Mouse (Mus musculus): ENCODE measurements around the gene Olfr588-ps1. TPM values are rescaled to one million over a fixed set of nuclear protein-coding genes. Genes with fewer than 3 reads are reported as not detected.
"Not testable (repeated sequence)": the region's sequence is repeated elsewhere in the genome, so short reads cannot be mapped to it uniquely, and the experiment has no call there.

Olfr588-ps1 gene
- polyA plus RNA-seq (2015; fragmentation: Nextera tagmentation; extraction: Ambion mirVana) = not detected in 2 replicates

DNA sequence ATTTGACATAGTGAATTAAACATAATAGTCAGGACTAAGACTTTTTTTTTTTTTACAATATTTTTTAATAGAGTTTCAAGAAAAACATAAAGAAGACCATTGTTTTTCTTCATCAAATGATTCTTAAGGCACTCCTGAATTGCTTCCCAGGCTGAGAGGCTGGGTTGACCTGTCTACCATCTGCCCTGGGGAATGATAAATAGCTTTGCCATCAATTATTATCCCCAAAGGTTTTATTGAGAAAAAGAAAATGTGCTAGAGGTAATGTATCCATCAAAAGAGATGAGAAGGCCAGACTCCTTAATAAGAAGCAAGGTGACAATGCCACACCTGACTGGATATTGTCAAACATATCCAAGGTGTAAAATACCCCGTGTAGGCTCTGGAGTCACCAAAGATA lies at the start of gene Olfr588-ps1:
Gene Olfr588-ps1 (plus strand): TSS at position 301 of the 400 bp plus-strand sequence.
- Histone ChIP-seq H3K27ac (no peak within 1 kb of the TSS), H3K4me3 (no peak within 1 kb of the TSS), H3K9ac (no peak within 1 kb of the TSS), H3K36me3 (no peaks in the 10 kb centered on the region), H3K4me2 (replicated peaks) (no peak within 1 kb of the TSS), H3K9me3 (no peaks in the 10 kb centered on the region), H3K4me1 (no peaks in the 10 kb centered on the region), H3K27me3 (no peaks in the 10 kb centered on the region)
- WGBS = 84% methylated on average over 1 of the region's 1 CpGs
- no peak for ATAC-seq (ENCODE audit: low FRiP score, low read depth)

- ATAC-seq (ENCODE audit: low FRiP score, low read depth) = no peak
- H3K4me1 ChIP-seq = no peaks in the 10 kb centered on the region
- no peak within 1 kb of the TSS for H3K4me2 ChIP-seq (replicated peaks)
- no peak within 1 kb of the TSS for H3K9ac ChIP-seq
- no peaks in the 10 kb centered on the region for H3K27me3 ChIP-seq
- no peaks in the 10 kb centered on the region for H3K9me3 ChIP-seq
- H3K27ac ChIP-seq = no peak within 1 kb of the TSS
- H3K36me3 ChIP-seq = no peaks in the 10 kb centered on the region
- 85% methylated on average over 1 of the region's 1 CpGs for WGBS
- H3K4me3 ChIP-seq = no peak within 1 kb of the TSS
Observed at GRCm38 (mm10) chr7:103097420-103097819, 43.3 kb upstream of the Olfr588-ps1 start, which contains the start of gene Olfr585. Olfr585 (plus strand) TSS chr7:103097720.

DNA sequence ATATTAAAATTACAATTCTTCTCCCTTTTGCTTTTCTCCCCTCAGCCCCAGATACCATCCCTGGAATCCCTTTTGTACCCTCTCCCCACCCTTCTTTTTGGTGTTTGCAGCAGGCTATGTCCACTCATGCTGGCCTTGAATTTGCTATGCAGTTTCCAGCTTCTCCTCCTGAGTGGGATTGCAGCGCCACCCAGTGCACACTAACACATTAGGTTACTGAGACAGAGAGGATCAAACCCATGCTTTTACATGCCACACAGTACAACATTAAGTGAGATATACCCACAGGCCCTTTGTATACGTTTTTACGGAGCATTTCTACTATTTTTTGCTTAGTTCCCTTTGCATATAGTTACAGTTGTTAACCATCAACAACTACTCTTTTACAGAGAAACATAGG lies 21.3 kb upstream of the Olfr588-ps1 start:
- Histone ChIP-seq H3K36me3 (no peaks in the 10 kb centered on the region), H3K9ac (no peak overlapping the region), H3K27ac (no peak overlapping the region), H3K27me3 (no peaks in the 10 kb centered on the region), H3K9me3 (no peaks in the 10 kb centered on the region), H3K4me2 (replicated peaks) (no peak overlapping the region), H3K4me3 (no peak overlapping the region), H3K4me1 (no peaks in the 10 kb centered on the region)
- ATAC-seq (ENCODE audit: low FRiP score, low read depth) = no peak
- 41% methylated on average over 3 of the region's 3 CpGs for WGBS

DNA sequence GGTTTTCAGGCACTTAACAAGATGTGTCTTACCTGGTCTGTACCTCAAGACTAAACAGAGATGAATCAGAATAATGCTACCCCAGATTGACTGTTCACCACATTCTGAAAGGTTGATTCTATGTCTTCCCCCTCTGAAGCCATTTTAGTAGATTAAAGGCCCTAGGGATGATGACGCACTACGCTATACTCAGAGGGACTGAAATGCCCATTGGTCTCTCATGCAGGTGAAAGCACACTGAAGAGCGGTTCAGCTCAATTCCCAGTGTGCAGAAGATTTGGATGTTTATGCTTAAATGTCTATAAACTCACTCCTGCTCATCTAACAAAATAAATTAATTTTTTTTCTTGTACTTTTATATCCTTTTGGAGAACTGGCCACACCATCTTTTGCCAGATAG lies 15.1 kb upstream of the Olfr588-ps1 start, which contains the start of gene Olfr586:
Gene Olfr586 (minus strand): TSS at position 101 of the 400 bp plus-strand sequence.
- no peak within 1 kb of the TSS for H3K27ac ChIP-seq
- no peak for ATAC-seq (ENCODE audit: low FRiP score, low read depth)
- no peaks in the 10 kb centered on the region for H3K4me1 ChIP-seq
- H3K27me3 ChIP-seq = no peaks in the 10 kb centered on the region
- H3K4me3 ChIP-seq = no peak within 1 kb of the TSS
- no peaks in the 10 kb centered on the region for H3K9me3 ChIP-seq
- WGBS = 93% methylated on average over 3 of the region's 3 CpGs
- no peak within 1 kb of the TSS for H3K9ac ChIP-seq
- no peaks in the 10 kb centered on the region for H3K36me3 ChIP-seq
- H3K4me2 ChIP-seq (replicated peaks) = no peak within 1 kb of the TSS

DNA sequence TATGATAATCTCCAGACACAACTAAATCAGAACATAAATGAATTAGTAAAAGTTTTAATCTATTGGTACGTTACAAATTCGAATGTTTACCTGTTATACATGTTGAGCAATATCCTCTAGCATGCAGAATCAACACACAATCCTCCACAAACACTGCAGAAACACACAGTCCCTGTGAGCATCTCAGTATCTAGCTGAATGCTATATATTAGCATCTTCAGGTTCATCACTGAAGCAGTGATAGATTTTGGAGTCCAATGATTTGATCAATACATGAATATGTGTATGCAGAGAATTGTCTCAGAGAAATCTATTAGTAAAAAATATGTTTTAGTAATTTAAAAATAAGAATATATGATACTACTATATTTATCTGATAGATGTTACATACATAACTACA lies 15.6 kb downstream of the Olfr588-ps1 start, which contains the start of gene Olfr589:
Gene Olfr589 (minus strand): TSS at position 101 of the 400 bp plus-strand sequence.
- Histone ChIP-seq H3K4me1 (no peaks in the 10 kb centered on the region), H3K36me3 (no peaks in the 10 kb centered on the region), H3K9ac (no peak within 1 kb of the TSS), H3K4me2 (replicated peaks) (no peak within 1 kb of the TSS), H3K4me3 (no peak within 1 kb of the TSS), H3K27ac (no peak within 1 kb of the TSS), H3K27me3 (no peaks in the 10 kb centered on the region), H3K9me3 (no peaks in the 10 kb centered on the region)
- ATAC-seq (ENCODE audit: low FRiP score, low read depth) = no peak
- 64% methylated on average over 2 of the region's 2 CpGs for WGBS

GRCm38 (mm10) chr7:103169697-103170096 lies 29.0 kb downstream of the Olfr588-ps1 start:
- H3K36me3 ChIP-seq = no peaks in the 10 kb centered on the region

DNA sequence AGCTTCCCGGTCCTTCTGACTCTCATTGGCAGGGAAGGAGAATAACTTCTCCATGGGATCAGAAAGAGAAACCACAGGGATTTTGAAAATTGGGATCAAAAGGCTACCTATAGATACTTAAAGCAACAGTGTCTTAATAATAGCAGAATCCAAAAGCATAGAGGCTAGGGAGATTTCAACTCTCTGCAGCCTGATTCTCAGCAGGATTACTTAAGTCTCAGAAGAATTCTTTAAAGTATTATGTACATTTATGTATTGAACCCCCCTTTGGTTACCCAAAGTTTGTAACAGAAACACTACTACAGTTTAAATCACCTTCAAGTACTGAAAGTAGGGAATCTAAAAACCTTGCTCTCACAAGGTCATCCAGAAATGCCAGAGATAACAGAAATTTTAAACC lies 37.6 kb downstream of the Olfr588-ps1 start, which contains the start of gene Olfr591:
Gene Olfr591 (minus strand): TSS at position 101 of the 400 bp plus-strand sequence.
- no peak for ATAC-seq (ENCODE audit: low FRiP score, low read depth)

More at GRCm38 (mm10) chr7:103169697-103170096, 29.0 kb downstream of the Olfr588-ps1 start:
- no peak for ATAC-seq (ENCODE audit: low FRiP score, low read depth)
- Histone ChIP-seq H3K27me3 (no peaks in the 10 kb centered on the region), H3K9me3 (no peaks in the 10 kb centered on the region), H3K9ac (no peak overlapping the region), H3K4me3 (no peak overlapping the region), H3K4me2 (replicated peaks) (no peak overlapping the region), H3K4me1 (no peaks in the 10 kb centered on the region), H3K27ac (no peak overlapping the region)
- 79% methylated on average over 5 of the region's 5 CpGs for WGBS

GRCm38 (mm10) chr7:103184503-103184902 lies 43.8 kb downstream of the Olfr588-ps1 start, which contains the start of gene Olfr592:
Olfr592 (plus strand) TSS chr7:103184803.
- ATAC-seq (ENCODE audit: low FRiP score, low read depth); H3K9ac ChIP-seq; H3K36me3 ChIP-seq; H3K4me1 ChIP-seq; H3K27ac ChIP-seq; H3K4me3 ChIP-seq; H3K4me2 ChIP-seq (replicated peaks); H3K9me3 ChIP-seq; H3K27me3 ChIP-seq: not testable (repeated sequence)
- whole genome bisulfite sequencing = 71% methylated on average over 1 of the region's 1 CpGs

More for the DNA sequence above, 37.6 kb downstream of the Olfr588-ps1 start, which contains the start of gene Olfr591:
- H3K4me1 ChIP-seq = no peaks in the 10 kb centered on the region
- no peak within 1 kb of the TSS for H3K4me3 ChIP-seq
- WGBS = 82% methylated on average over 1 of the region's 1 CpGs
- no peak within 1 kb of the TSS for H3K9ac ChIP-seq
- peaks cover 8% of the 10 kb centered on the region for H3K9me3 ChIP-seq
- no peaks in the 10 kb centered on the region for H3K27me3 ChIP-seq
- no peak within 1 kb of the TSS for H3K27ac ChIP-seq
- H3K36me3 ChIP-seq = no peaks in the 10 kb centered on the region
- H3K4me2 ChIP-seq (replicated peaks) = no peak within 1 kb of the TSS

Other genes starting within 250 kb of the Olfr588-ps1 start
- not detected in 2 replicates for gene Olfr569, start 250.0 kb upstream of the Olfr588-ps1 start, polyA plus RNA-seq (2015; fragmentation: Nextera tagmentation; extraction: Ambion mirVana)
- gene Olfr570, start 246.3 kb upstream of the Olfr588-ps1 start, polyA plus RNA-seq (2015; fragmentation: Nextera tagmentation; extraction: Ambion mirVana) = not detected in 2 replicates
- not detected in 2 replicates for gene Olfr571, start 223.3 kb upstream of the Olfr588-ps1 start, polyA plus RNA-seq (2015; fragmentation: Nextera tagmentation; extraction: Ambion mirVana)
- gene Olfr572, start 216.5 kb upstream of the Olfr588-ps1 start, polyA plus RNA-seq (2015; fragmentation: Nextera tagmentation; extraction: Ambion mirVana) = not detected in 2 replicates
- gene Olfr573-ps1, start 198.3 kb upstream of the Olfr588-ps1 start, polyA plus RNA-seq (2015; fragmentation: Nextera tagmentation; extraction: Ambion mirVana) = not detected in 2 replicates
- gene Olfr574, start 192.4 kb upstream of the Olfr588-ps1 start, polyA plus RNA-seq (2015; fragmentation: Nextera tagmentation; extraction: Ambion mirVana) = not detected in 2 replicates
- not detected in 2 replicates for gene Olfr575, start 182.1 kb upstream of the Olfr588-ps1 start, polyA plus RNA-seq (2015; fragmentation: Nextera tagmentation; extraction: Ambion mirVana)
- gene Olfr576, start 178.2 kb upstream of the Olfr588-ps1 start, polyA plus RNA-seq (2015; fragmentation: Nextera tagmentation; extraction: Ambion mirVana) = not detected in 2 replicates
- gene Olfr577, start 164.9 kb upstream of the Olfr588-ps1 start, polyA plus RNA-seq (2015; fragmentation: Nextera tagmentation; extraction: Ambion mirVana) = not detected in 2 replicates
- gene Olfr578, start 151.6 kb upstream of the Olfr588-ps1 start, polyA plus RNA-seq (2015; fragmentation: Nextera tagmentation; extraction: Ambion mirVana) = not detected in 2 replicates
- gene Olfr582, start 102.9 kb upstream of the Olfr588-ps1 start, polyA plus RNA-seq (2015; fragmentation: Nextera tagmentation; extraction: Ambion mirVana) = not detected in 2 replicates
- not detected in 2 replicates for gene Olfr583, start 89.6 kb upstream of the Olfr588-ps1 start, polyA plus RNA-seq (2015; fragmentation: Nextera tagmentation; extraction: Ambion mirVana)
- not detected in 2 replicates for gene Olfr584, start 59.0 kb upstream of the Olfr588-ps1 start, polyA plus RNA-seq (2015; fragmentation: Nextera tagmentation; extraction: Ambion mirVana)
- gene Olfr585, start 43.2 kb upstream of the Olfr588-ps1 start, polyA plus RNA-seq (2015; fragmentation: Nextera tagmentation; extraction: Ambion mirVana) = not detected in 2 replicates
- not detected in 2 replicates for gene Olfr586, start 15.2 kb upstream of the Olfr588-ps1 start, polyA plus RNA-seq (2015; fragmentation: Nextera tagmentation; extraction: Ambion mirVana)
- gene Olfr589, start 15.5 kb downstream of the Olfr588-ps1 start, polyA plus RNA-seq (2015; fragmentation: Nextera tagmentation; extraction: Ambion mirVana) = not detected in 2 replicates
- not detected in 2 replicates for gene Olfr591, start 37.5 kb downstream of the Olfr588-ps1 start, polyA plus RNA-seq (2015; fragmentation: Nextera tagmentation; extraction: Ambion mirVana)
- not detected in 2 replicates for gene Olfr592, start 43.9 kb downstream of the Olfr588-ps1 start, polyA plus RNA-seq (2015; fragmentation: Nextera tagmentation; extraction: Ambion mirVana)
- gene Olfr593, start 71.0 kb downstream of the Olfr588-ps1 start, polyA plus RNA-seq (2015; fragmentation: Nextera tagmentation; extraction: Ambion mirVana) = not detected in 2 replicates
- not detected in 2 replicates for gene Olfr594, start 76.1 kb downstream of the Olfr588-ps1 start, polyA plus RNA-seq (2015; fragmentation: Nextera tagmentation; extraction: Ambion mirVana)
- gene Usp17ld, start 111.6 kb downstream of the Olfr588-ps1 start, polyA plus RNA-seq (2015; fragmentation: Nextera tagmentation; extraction: Ambion mirVana) = not detected in 2 replicates
- gene Olfr596, start 164.8 kb downstream of the Olfr588-ps1 start, polyA plus RNA-seq (2015; fragmentation: Nextera tagmentation; extraction: Ambion mirVana) = not detected in 2 replicates
- gene Olfr597, start 175.4 kb downstream of the Olfr588-ps1 start, polyA plus RNA-seq (2015; fragmentation: Nextera tagmentation; extraction: Ambion mirVana) = not detected in 2 replicates
- gene Olfr598, start 182.7 kb downstream of the Olfr588-ps1 start, polyA plus RNA-seq (2015; fragmentation: Nextera tagmentation; extraction: Ambion mirVana) = not detected in 2 replicates
- not detected in 2 replicates for gene Olfr599, start 195.0 kb downstream of the Olfr588-ps1 start, polyA plus RNA-seq (2015; fragmentation: Nextera tagmentation; extraction: Ambion mirVana)
- not detected in 2 replicates for gene Olfr600, start 208.8 kb downstream of the Olfr588-ps1 start, polyA plus RNA-seq (2015; fragmentation: Nextera tagmentation; extraction: Ambion mirVana)
- gene Olfr601, start 221.8 kb downstream of the Olfr588-ps1 start, polyA plus RNA-seq (2015; fragmentation: Nextera tagmentation; extraction: Ambion mirVana) = not detected in 2 replicates
- not detected in 2 replicates for gene Olfr603, start 245.3 kb downstream of the Olfr588-ps1 start, polyA plus RNA-seq (2015; fragmentation: Nextera tagmentation; extraction: Ambion mirVana)